Mouse (Mus musculus) left cerebral cortex, postnatal 10 days (tissue): ENCODE results near the gene Meis2. TPM values are rescaled to one million over a fixed set of nuclear protein-coding genes. Genes with fewer than 3 reads are reported as not detected.

ENCODE experiments used
- DNase-seq, 2 experiments: peaks; one replicate each; pipeline ENCODE4 v3.0.0; 2021 to 2022; ENCODE audit warnings: low spot score in 2 of 2, mixed read lengths in 1 of 2; ENCODE audit errors: extremely low spot score in 1 of 2
- intact Hi-C: fragments of 180-260 bp; cut with DNase I; formaldehyde crosslinking; loops from one replicate; pipeline ENCODE4 v1.15.1; 2025
- total RNA-seq, 2 experiments: library from RNA; stranded (reverse); gene quantifications; 2 replicates each; pipeline ENCODE4 v1.2.3; 2021

Gene Meis2
- total RNA-seq, 2 experiments from 2014 or later: 98.2 to 110 TPM

GRCm38 (mm10) chr2:115895256-115895655 lies 170.4 kb downstream of the Meis2 start:
- intact Hi-C loops: no loop called here
- no peak for DNase-seq

- DNase-seq: no peak
- intact Hi-C loops: no loop called here
Observed at GRCm38 (mm10) chr2:115893113-115893512, 172.5 kb downstream of the Meis2 start.

GRCm38 (mm10) chr2:115890715-115891114 lies 174.9 kb downstream of the Meis2 start:
- no peak for DNase-seq

GRCm38 (mm10) chr2:115890030-115890429 lies 175.6 kb downstream of the Meis2 start:
- intact Hi-C loops: no loop called here
- no peak for DNase-seq

More at GRCm38 (mm10) chr2:115890715-115891114, 174.9 kb downstream of the Meis2 start:
- intact Hi-C loops: no loop called here

- no peak for DNase-seq
- intact Hi-C loops: no loop called here
Observed at GRCm38 (mm10) chr2:115889212-115889611, 176.4 kb downstream of the Meis2 start.

- no peak for DNase-seq
- intact Hi-C loops: no loop called here
Observed at GRCm38 (mm10) chr2:115888336-115889077, 177.1 kb downstream of the Meis2 start.

GRCm38 (mm10) chr2:115887631-115888030 lies 178.0 kb downstream of the Meis2 start:
- intact Hi-C loops: no loop called here
- DNase-seq: no peak

- intact Hi-C loops: no loop called here
- no peak for DNase-seq
Observed at GRCm38 (mm10) chr2:115884184-115884583, 181.5 kb downstream of the Meis2 start.

- no peak for DNase-seq
- intact Hi-C loops: no loop called here
Observed at GRCm38 (mm10) chr2:115883520-115883919, 182.1 kb downstream of the Meis2 start.

- no peak for DNase-seq
- intact Hi-C loops: no loop called here
Observed at GRCm38 (mm10) chr2:115875802-115876531, 189.7 kb downstream of the Meis2 start.

GRCm38 (mm10) chr2:115872851-115873250 lies 192.8 kb downstream of the Meis2 start:
- intact Hi-C loops: no loop called here
- no peak for DNase-seq

GRCm38 (mm10) chr2:115869966-115870365 lies 195.7 kb downstream of the Meis2 start:
- intact Hi-C loops: no loop called here
- DNase-seq: no peak

GRCm38 (mm10) chr2:115860600-115861347 lies 204.9 kb downstream of the Meis2 start:
- no peak for DNase-seq

GRCm38 (mm10) chr2:115860141-115860480 lies 205.5 kb downstream of the Meis2 start:
- intact Hi-C loops: no loop called here
- DNase-seq: no peak

More at GRCm38 (mm10) chr2:115860600-115861347, 204.9 kb downstream of the Meis2 start:
- intact Hi-C loops: no loop called here

- DNase-seq: peak in 1 of 2 experiments; percentile 46
- intact Hi-C loops: loop anchor here (5.0 to 10.0 kb wide), 4 partner anchors 347 to 1237 kb away; no protein-coding TSS in a partner anchor
Observed at GRCm38 (mm10) chr2:115859371-115860140, 206.1 kb downstream of the Meis2 start.

GRCm38 (mm10) chr2:115858927-115859326 lies 206.7 kb downstream of the Meis2 start:
- no peak for DNase-seq
- intact Hi-C loops: loop anchor here (5.0 to 10.0 kb wide), 4 partner anchors 347 to 1237 kb away; no protein-coding TSS in a partner anchor

- DNase-seq: no peak
- intact Hi-C loops: loop anchor here (5.0 to 10.0 kb wide), 4 partner anchors 346 to 1236 kb away; no protein-coding TSS in a partner anchor
Observed at GRCm38 (mm10) chr2:115858246-115858645, 207.4 kb downstream of the Meis2 start.
